Mouse (Mus musculus) embryonic facial prominence, embryonic 15.5 days (tissue): ENCODE results near the gene Hkdc1. TPM values are rescaled to one million over a fixed set of nuclear protein-coding genes. Genes with fewer than 3 reads are reported as not detected.
A peak's percentile ranks its signal among the peaks of the same experiment; 100 is the strongest.

Source experiments
- ATAC-seq: fragments of 200-750 bp; cut with Nextera tagmentation; 2 replicates; pipeline ENCODE4 v1.8.0; 2017; ENCODE audit warnings: low read depth, moderate TSS enrichment; ENCODE audit not compliant: insufficient number of reproducible peaks, low FRiP score, low TSS enrichment
- H3K27ac ChIP-seq: fragments of 300-500 bp; sonication (generic); replicated peaks from 2 replicates; pipeline ENCODE4 v1.5.1; 2015; ENCODE audit warnings: mild to moderate bottlenecking, inconsistent platforms
- H3K27me3 ChIP-seq: fragments of 300-500 bp; sonication (generic); 2 replicates; pipeline ENCODE4 v1.6.1; 2015; ENCODE audit warnings: inconsistent platforms
- H3K36me3 ChIP-seq: fragments of 300-500 bp; sonication (generic); 2 replicates; pipeline ENCODE4 v1.6.1; 2015; ENCODE audit warnings: mild to moderate bottlenecking, inconsistent platforms
- H3K4me1 ChIP-seq: fragments of 300-500 bp; sonication (generic); 2 replicates; pipeline ENCODE4 v1.6.1; 2015; ENCODE audit warnings: inconsistent platforms
- H3K4me2 ChIP-seq: fragments of 300-500 bp; sonication (generic); replicated peaks from 2 replicates; pipeline ENCODE4 v1.6.1; 2015; ENCODE audit warnings: mild to moderate bottlenecking, inconsistent platforms
- H3K4me3 ChIP-seq: fragments of 300-500 bp; sonication (generic); replicated peaks from 2 replicates; pipeline ENCODE4 v1.5.1; 2015; ENCODE audit warnings: mild to moderate bottlenecking, inconsistent platforms
- H3K9ac ChIP-seq: fragments of 300-500 bp; sonication (generic); 2 replicates; pipeline ENCODE4 v1.6.1; 2015; ENCODE audit warnings: inconsistent platforms
- H3K9me3 ChIP-seq: fragments of 300-500 bp; sonication (generic); replicated peaks from 2 replicates; pipeline ENCODE4 v1.6.1; 2016; ENCODE audit warnings: inconsistent platforms
- WGBS: fragments of 180-500 bp; shearing (Covaris S2); methylation state at CpG from one replicate; pipeline ENCODE4 v1.1.7; 2015; 5-methylcytosine and 5-hydroxymethylcytosine counted together
- polyA plus RNA-seq: library from polyadenylated mRNA; unstranded; fragments of >200 nt; fragmentation: Nextera tagmentation; extraction: Ambion mirVana; gene quantifications from 2 replicates; pipeline ENCODE4 v1.2.1, GENCODE M21; 2015

Gene Hkdc1
- polyA plus RNA-seq, 1 experiment from 2014 or later: 0.59 TPM

DNA sequence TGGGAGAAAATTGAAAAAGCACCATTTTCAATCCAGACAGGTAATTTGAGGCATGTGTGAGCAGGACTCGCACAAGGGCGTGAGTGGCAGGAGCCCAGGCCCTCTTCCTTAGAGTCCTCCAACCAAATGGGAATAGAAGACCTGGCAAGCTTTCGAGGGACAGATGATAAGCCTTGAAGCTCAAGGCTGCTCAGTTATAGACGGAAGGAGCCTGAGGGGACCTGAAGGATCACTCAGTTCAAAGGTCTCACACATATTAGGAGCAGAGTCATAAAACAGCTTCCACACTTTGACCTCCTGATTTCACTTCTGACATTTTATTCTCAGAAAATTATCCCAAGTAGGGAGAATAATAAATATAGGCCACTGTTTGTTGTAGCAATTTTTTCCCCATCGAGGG lies 2.9 kb downstream of the Hkdc1 start:
- H3K4me1 ChIP-seq: 0 out of 2 replicates have a peak, but pooled peaks cover 8% of the 10 kb centered on the region
- H3K4me2 ChIP-seq: no peak overlapping the region
- H3K4me3 ChIP-seq: no peak overlapping the region
- no peaks in the 10 kb centered on the region for H3K27me3 ChIP-seq
- WGBS: 64% methylated on average over 5 of the region's 5 CpGs
- no peaks in the 10 kb centered on the region for H3K36me3 ChIP-seq
- H3K9me3 ChIP-seq: no peaks in the 10 kb centered on the region
- H3K27ac ChIP-seq: no peak overlapping the region
- H3K9ac ChIP-seq: no peak overlapping the region
- no peak for ATAC-seq

DNA sequence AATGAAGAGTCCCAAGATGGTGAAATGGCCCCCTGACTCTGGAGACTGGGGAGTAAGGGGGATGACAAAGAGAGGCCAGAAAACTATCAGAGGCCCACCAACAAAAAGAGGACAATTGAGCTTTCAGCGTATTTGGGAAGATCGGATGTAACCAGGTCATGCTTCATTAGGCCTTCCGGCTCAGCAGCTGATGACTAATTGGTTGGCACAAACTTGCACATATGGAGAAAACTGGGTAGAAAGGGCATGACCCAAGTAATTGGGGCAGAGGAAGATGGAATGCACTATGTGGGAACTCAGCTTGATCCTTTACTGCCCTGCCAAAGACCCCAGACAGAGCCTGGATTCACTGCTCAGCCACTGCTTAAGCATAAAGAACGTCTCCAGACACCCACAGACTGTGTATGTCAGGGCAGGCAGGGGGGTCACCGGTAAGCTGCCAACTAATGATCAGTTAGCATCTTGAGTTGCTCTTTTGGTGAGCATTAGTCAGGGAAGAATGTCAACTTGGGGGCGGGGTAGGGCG lies 3.4 kb downstream of the Hkdc1 start:
- Histone ChIP-seq H3K9me3 (no peaks in the 10 kb centered on the region), H3K27ac (no peak overlapping the region), H3K36me3 (no peaks in the 10 kb centered on the region), H3K4me3 (no peak overlapping the region), H3K4me2 (no peak overlapping the region), H3K27me3 (no peaks in the 10 kb centered on the region), H3K4me1 (0 out of 2 replicates have a peak, but pooled peaks cover 8% of the 10 kb centered on the region), H3K9ac (no peak overlapping the region)
- 47% methylated on average over 7 of the region's 7 CpGs for WGBS
- ATAC-seq: no peak

DNA sequence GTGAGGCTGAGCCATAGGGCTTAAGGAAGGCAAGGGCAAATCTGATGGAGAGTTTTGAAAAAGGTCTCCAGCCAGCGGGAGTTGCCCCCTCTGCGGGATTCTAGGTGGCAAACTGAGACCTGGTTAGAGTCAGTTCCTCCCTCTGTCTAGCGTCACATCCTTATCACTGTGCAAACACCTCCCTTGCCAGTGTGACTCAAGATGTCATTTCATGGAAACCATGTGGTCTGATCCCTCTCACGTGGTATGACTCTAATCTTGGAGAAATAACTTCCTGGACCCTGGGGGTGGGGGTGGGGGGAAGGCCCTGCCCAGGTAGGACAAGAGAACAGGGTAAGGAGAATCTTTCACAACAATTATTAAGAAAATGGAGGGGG lies 8.7 kb downstream of the Hkdc1 start:
- H3K27me3 ChIP-seq: no peaks in the 10 kb centered on the region
- H3K9ac ChIP-seq: no peak overlapping the region
- 38% methylated on average over 4 of the region's 4 CpGs for WGBS
- H3K36me3 ChIP-seq: no peaks in the 10 kb centered on the region
- no peaks in the 10 kb centered on the region for H3K4me1 ChIP-seq
- no peak overlapping the region for H3K4me3 ChIP-seq
- no peak for ATAC-seq
- H3K4me2 ChIP-seq: no peak overlapping the region
- no peaks in the 10 kb centered on the region for H3K9me3 ChIP-seq
- H3K27ac ChIP-seq: no peak overlapping the region

DNA sequence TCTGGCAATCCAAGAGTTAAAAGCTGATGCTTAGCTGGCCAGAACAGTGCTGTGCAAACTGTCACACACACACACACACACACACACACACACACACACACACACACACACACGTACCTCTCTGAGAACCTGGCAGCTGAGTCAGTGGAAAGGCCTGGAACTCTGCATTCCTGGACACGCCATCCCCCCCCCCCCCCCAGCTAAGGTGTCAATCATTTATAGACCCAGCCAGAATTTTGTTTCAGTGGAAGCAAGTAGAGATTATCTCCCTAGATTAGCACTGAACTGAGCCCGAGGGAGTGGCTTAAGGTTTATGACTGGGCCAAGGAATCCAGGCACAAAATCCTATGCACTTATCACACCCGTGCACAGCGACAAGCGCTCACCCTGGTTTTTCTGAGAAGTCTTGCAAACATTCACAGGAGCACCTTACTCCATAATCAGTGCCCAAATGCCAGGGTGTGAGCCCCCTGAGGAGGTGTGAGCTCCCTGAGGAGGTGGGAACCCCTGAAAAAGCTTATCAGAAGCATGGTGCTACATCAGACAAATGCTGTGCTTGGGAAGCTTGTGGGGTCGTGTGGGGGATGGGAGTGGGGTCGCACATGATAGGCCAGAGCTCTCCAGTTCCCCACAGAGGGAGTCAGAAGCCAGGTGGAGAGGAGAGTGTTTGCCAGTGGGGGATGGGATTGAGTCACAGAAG lies 9.2 kb downstream of the Hkdc1 start:
- ATAC-seq: no peak
- no peak overlapping the region for H3K9ac ChIP-seq
- no peaks in the 10 kb centered on the region for H3K36me3 ChIP-seq
- no peak overlapping the region for H3K4me2 ChIP-seq
- 21% methylated on average over 8 of the region's 8 CpGs for WGBS
- no peaks in the 10 kb centered on the region for H3K27me3 ChIP-seq
- no peak overlapping the region for H3K4me3 ChIP-seq
- H3K9me3 ChIP-seq: no peaks in the 10 kb centered on the region
- H3K4me1 ChIP-seq: no peaks in the 10 kb centered on the region
- no peak overlapping the region for H3K27ac ChIP-seq

DNA sequence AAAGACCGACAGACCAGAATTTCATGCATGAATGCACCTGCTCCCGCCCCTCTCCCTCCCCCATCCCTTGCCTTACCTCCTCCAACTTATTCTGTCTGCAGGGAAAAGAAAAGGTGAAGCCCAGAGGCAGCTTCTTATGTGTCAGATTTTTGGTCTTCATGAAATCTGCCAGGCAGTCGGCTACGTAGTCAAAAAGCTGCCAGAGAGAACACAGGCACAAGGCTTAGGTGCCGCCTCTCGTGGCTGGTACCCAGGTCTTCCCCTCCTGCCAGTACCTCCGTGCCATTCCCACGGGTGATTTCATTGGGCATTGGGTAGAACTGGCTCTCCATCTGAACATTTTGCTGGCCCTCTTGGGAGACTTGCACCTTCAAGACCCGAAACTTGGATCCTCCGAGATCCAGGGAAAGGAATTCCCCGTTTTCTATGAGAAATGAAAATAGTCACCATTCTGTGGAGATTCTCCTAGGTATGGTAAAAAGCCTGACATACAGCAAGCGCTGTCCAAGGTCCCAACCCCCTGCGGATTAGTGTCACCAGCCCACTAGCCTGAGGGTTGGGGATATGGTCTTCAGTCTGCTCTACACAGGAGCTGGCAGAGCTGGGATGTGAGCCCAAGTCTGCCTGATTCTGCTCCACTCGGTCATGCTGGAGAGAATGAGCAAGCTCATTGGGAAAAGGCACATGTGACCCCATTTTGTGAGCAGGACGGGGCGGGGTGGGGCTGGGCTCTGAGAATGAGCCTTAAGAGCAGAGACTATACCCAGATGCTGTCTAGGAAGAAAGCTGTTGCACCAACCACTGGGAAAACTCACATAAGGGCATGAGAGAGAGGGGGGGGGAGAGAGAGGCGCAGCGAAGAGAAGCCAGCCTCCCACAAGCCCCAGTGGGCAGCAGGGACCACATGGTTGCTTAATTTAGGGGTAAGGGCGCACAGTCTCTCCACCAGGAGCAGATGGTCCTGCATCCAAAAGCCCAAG lies 10.6 kb downstream of the Hkdc1 start:
- Histone ChIP-seq H3K9ac (no peak overlapping the region), H3K4me2 (no peak overlapping the region), H3K27me3 (no peaks in the 10 kb centered on the region), H3K36me3 (no peaks in the 10 kb centered on the region), H3K4me1 (no peaks in the 10 kb centered on the region), H3K9me3 (no peaks in the 10 kb centered on the region), H3K4me3 (no peak overlapping the region), H3K27ac (no peak overlapping the region)
- no peak for ATAC-seq
- 59% methylated on average over 19 of the region's 19 CpGs for WGBS

DNA sequence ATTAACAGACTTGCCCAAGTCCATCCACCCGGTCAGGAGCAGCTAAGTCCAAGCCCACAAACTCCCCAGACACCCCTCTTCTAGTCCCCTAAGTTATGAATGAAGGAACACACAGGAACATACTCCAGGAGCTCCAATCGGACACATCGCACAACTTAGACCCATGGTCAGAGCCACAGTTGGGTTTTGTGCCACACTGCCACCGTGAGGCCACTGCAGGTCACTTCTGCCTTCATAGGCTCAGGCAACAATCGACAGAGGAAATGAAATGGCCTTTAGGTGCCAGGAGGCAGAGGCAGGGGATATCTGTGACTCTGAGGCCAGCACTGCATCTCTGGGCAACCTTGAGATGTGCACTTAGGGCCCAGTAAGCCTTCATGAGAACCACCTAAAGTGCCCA lies 11.3 kb downstream of the Hkdc1 start:
- Histone ChIP-seq H3K4me3 (no peak overlapping the region), H3K4me1 (no peaks in the 10 kb centered on the region), H3K9ac (no peak overlapping the region), H3K27ac (no peak overlapping the region), H3K4me2 (no peak overlapping the region), H3K27me3 (no peaks in the 10 kb centered on the region), H3K36me3 (no peaks in the 10 kb centered on the region), H3K9me3 (no peaks in the 10 kb centered on the region)
- ATAC-seq: peak; percentile 63; the same call in 1 of the 2 replicates
- WGBS: 3% methylated on average over 5 of the region's 5 CpGs

DNA sequence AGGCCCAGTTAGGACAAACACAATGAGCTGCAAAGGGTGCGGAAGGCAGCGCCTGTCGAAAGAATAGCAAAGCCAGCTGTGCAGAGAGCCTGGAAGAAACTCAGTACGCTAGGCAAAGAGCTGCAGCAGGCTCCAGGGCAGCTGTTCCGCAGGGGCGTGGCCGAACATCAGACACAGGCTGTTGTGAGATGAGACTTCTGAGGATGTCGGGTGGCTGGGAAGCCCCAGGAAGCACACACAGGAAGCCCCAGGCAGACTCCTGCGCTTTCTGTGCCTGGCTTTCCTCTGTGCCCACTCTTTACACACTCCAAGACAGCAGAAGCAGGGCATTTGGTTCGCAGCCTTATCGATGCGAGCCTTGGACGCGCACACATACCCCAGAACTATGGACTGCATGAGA lies 17.4 kb downstream of the Hkdc1 start:
- Histone ChIP-seq H3K4me1 (no peaks in the 10 kb centered on the region), H3K27me3 (peaks cover 5% of the 10 kb centered on the region; the same call in 1 of the 2 replicates), H3K27ac (no peak overlapping the region), H3K36me3 (no peaks in the 10 kb centered on the region), H3K4me3 (no peak overlapping the region), H3K4me2 (peak overlapping the region; percentile 37), H3K9me3 (no peaks in the 10 kb centered on the region), H3K9ac (peak overlapping the region; percentile 3; the same call in 1 of the 2 replicates)
- ATAC-seq: no peak
- WGBS: 35% methylated on average over 14 of the region's 14 CpGs

DNA sequence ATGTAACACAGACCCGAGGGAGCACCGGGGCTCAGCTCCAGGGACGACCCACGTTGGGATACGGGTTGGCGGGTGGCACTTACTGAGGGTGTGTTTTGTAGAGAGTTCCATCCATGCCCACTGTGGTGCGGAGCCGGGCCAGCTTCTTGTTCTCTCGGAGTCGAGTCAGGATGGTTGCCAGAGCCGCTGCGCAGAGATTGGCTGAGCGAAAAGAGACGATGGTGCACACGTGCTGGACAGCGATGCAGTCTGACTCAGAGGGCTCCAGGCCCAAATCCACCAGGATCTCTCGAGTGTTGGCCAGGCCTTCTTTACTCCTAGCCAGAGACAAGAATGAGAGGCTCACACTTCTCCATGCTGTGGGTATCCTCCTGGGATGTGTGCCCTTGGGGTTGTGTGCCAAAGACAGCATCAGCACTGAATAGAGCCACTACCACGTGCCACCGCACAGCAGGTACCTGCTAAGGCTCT lies 20.6 kb downstream of the Hkdc1 start:
- H3K4me3 ChIP-seq: no peak overlapping the region
- peaks cover 5% of the 10 kb centered on the region; the same call in 1 of the 2 replicates for H3K27me3 ChIP-seq
- no peak overlapping the region for H3K27ac ChIP-seq
- no peaks in the 10 kb centered on the region for H3K9me3 ChIP-seq
- no peaks in the 10 kb centered on the region for H3K4me1 ChIP-seq
- H3K36me3 ChIP-seq: no peaks in the 10 kb centered on the region
- ATAC-seq: no peak; the same call in 1 of the 2 replicates
- WGBS: 80% methylated on average over 19 of the region's 19 CpGs
- no peak overlapping the region for H3K4me2 ChIP-seq
- H3K9ac ChIP-seq: no peak overlapping the region

DNA sequence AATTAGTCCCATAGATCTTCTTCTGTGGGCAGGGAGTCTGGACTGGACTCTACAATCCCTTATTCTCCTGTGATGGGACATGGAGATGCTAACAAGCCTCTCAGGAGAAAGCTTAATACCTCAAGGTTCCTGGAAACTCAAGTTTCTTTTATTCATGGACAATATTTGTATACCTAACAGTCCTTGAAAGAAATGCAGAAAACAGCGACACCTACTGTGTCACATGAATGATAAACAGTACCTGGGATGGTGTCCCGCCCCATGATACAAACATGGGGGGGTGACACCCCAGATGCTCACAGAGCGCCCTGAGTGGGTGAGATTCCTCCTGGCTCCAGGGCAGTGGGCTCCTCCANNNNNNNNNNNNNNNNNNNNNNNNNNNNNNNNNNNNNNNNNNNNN lies 39.3 kb downstream of the Hkdc1 start:
- no peak overlapping the region for H3K9ac ChIP-seq
- ATAC-seq: no peak
- H3K4me3 ChIP-seq: no peak overlapping the region
- no peaks in the 10 kb centered on the region for H3K4me1 ChIP-seq
- WGBS: 76% methylated on average over 3 of the region's 3 CpGs
- no peak overlapping the region for H3K27ac ChIP-seq
- H3K27me3 ChIP-seq: no peaks in the 10 kb centered on the region
- no peaks in the 10 kb centered on the region for H3K9me3 ChIP-seq
- H3K36me3 ChIP-seq: no peaks in the 10 kb centered on the region
- no peak overlapping the region for H3K4me2 ChIP-seq

DNA sequence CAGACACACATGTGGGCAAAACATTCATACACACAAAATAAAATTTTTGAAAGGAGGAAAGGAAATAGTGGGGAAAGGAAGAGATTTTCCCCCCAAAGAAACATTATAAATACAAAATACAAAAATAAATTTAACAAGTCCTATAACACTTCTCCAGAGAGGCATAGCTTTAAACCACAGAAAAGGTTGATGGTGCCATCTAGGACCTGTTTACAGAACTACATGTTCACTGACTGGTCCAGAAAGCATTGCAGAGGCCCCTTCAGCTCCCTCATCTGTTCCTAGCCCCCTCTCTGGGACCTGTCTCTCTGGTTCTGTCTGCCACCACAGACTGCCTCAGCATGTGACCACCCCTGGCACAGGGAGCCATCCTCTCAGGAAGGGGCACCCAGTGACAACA lies 41.4 kb downstream of the Hkdc1 start:
- H3K9ac ChIP-seq: no peak overlapping the region
- no peak overlapping the region for H3K27ac ChIP-seq
- H3K36me3 ChIP-seq: no peaks in the 10 kb centered on the region
- H3K4me1 ChIP-seq: no peaks in the 10 kb centered on the region
- H3K9me3 ChIP-seq: no peaks in the 10 kb centered on the region
- ATAC-seq: no peak
- H3K4me2 ChIP-seq: no peak overlapping the region
- no peak overlapping the region for H3K4me3 ChIP-seq
- no peaks in the 10 kb centered on the region for H3K27me3 ChIP-seq

DNA sequence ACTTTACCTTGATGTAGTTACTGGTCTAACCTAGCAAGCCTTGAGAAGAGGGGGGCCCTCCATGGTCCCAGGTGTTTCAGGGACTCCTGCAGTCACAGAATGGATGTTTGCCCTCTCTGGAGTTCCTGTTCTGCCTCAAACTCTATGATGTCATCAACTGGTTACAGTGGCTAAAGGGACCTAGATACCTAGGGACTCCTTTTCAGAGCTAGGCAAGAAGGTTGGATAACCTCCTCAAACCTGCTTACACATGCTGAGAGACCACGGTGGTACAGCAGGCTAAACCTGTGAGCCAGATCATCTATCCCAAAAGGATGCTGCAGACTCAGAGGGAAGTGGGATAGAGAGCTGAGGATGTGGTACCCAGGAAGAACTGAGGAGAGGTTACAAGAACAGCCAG lies 42.5 kb downstream of the Hkdc1 start, which contains the start of gene Hk1:
TSS of gene Hk1 (minus strand) at position 101 of the 400 bp plus-strand sequence.
- no peaks in the 10 kb centered on the region for H3K9me3 ChIP-seq
- H3K9ac ChIP-seq: no peak within 1 kb of the TSS
- H3K4me1 ChIP-seq: no peaks in the 10 kb centered on the region
- no peaks in the 10 kb centered on the region for H3K27me3 ChIP-seq
- 87% methylated on average over 1 of the region's 1 CpGs for WGBS
- H3K4me2 ChIP-seq: no peak within 1 kb of the TSS
- no peak within 1 kb of the TSS for H3K4me3 ChIP-seq
- H3K27ac ChIP-seq: no peak within 1 kb of the TSS
- ATAC-seq: no peak
- no peaks in the 10 kb centered on the region for H3K36me3 ChIP-seq
